In the genomic region with DNA sequence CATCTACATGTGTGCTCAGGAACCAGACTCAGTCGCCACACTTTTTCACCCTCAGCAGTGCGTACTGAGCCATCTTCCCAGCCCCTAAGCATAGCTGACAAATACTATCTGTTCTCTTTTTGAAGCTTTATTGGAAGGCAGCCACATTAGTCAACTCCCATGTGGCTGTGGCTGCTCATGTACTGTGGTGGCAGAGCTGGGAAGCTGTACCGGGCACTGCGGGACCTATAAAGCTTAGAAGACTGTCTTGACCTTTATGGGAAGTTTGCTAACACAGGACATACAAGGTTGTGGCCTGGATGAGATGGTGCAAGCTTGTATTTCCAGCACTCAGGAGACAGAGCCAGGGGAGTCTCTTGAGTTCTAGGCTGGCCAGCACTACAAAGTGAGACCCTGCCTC, we compare ENCODE assay signal across 11 mouse cellular contexts. TPM values are rescaled to one million over a fixed set of nuclear protein-coding genes. Genes with fewer than 3 reads are reported as not detected.
DNase-seq lines count a peak whose midpoint lies in the region; TF ChIP-seq lines count a peak whose summit lies in the region.
"Had no signal": no experiment of that assay in that cellular context is flagged by ENCODE, and none has a peak within 500 bp of the region (broad histone marks: within the 10 kb centered on the region; RNA-seq: fewer than 3 reads in every experiment).

No protein-coding gene starts in this region.

- peak; percentile 30 for DNase-seq in layer of hippocampus, adult 11-12 months (ENCODE audit: low spot score)
- DNase-seq in layer of hippocampus, postnatal 25 days (ENCODE audit: extremely low spot score in 1 of 2, low spot score in 1 of 2): no peak
- DNase-seq in MEL (ENCODE audit: low read depth, low spot score): no peak
- DNase-seq in adrenal gland, adult 8-10 months: peak; percentile 20
- DNase-seq in layer of hippocampus, adult 2 months (ENCODE audit: low spot score in 2 of 2): peak; percentile 26 to 35
- no peak for DNase-seq in urinary bladder, postnatal 14 days (ENCODE audit: low spot score)
- DNase-seq in left cerebral cortex, adult 18-20 months (ENCODE audit: low spot score in 2 of 2): no peak

- H3K9ac ChIP-seq in MEL (ENCODE audit: control insufficient read depth, low read depth, low read length, poor library complexity, severe bottlenecking): no peak overlapping the region
- H3K9ac ChIP-seq: heart, embryonic 15.5 days; hindbrain, embryonic 12.5 days; neural tube, embryonic 15.5 days had no signal

- no peaks in the 10 kb centered on the region for H3K79me2 ChIP-seq in MEL (ENCODE audit: control insufficient read depth, insufficient read depth, low read length, poor library complexity)

- peaks cover 0 to 3% of the 10 kb centered on the region in 2 experiments; a peak in 1 of 4 replicates for H3K36me3 ChIP-seq in MEL (ENCODE audit: control insufficient read depth in 1 of 2, insufficient read depth in 2 of 2, low read length in 2 of 2)

- H3K4me3 ChIP-seq in MEL (ENCODE audit: control insufficient read depth in 1 of 2, insufficient read depth in 1 of 2, low read depth in 2 of 2, low read length in 2 of 2): no peak overlapping the region
- no peak overlapping the region for H3K4me3 ChIP-seq in layer of hippocampus, adult 2 months
- H3K4me3 ChIP-seq: heart, embryonic 15.5 days; hindbrain, embryonic 12.5 days; neural tube, embryonic 15.5 days had no signal

- no peak for TF ChIP-seq EP300 in MEL (IDR thresholded peaks at IDR 0.05; ENCODE audit: low read depth in 1 of 2, low read length in 2 of 2)

- TF ChIP-seq POLR2A in MEL (IDR thresholded peaks at IDR 0.05; ENCODE audit: control insufficient read depth in 1 of 2, insufficient read depth in 1 of 2, low read depth in 1 of 2, low read length in 2 of 2, poor library complexity in 1 of 2): no peak

- H3K27me3 ChIP-seq in MEL (ENCODE audit: control insufficient read depth in 1 of 2, insufficient read depth in 2 of 2, low read length in 2 of 2): no peaks in the 10 kb centered on the region
- H3K27me3 ChIP-seq: heart, embryonic 15.5 days; hindbrain, embryonic 12.5 days; neural tube, embryonic 15.5 days had no signal

- no peak overlapping the region for H3K27ac ChIP-seq in MEL (ENCODE audit: control insufficient read depth, low read depth, low read length)
- peak overlapping the region; percentile 53 for H3K27ac ChIP-seq in layer of hippocampus, adult 2 months
- H3K27ac ChIP-seq: heart, embryonic 15.5 days; hindbrain, embryonic 12.5 days; neural tube, embryonic 15.5 days had no signal

- no peaks in the 10 kb centered on the region for H3K9me3 ChIP-seq in MEL (replicated peaks; ENCODE audit: insufficient read depth, low read length)
- H3K9me3 ChIP-seq: heart, embryonic 15.5 days; hindbrain, embryonic 12.5 days; neural tube, embryonic 15.5 days had no signal

- peaks cover 0 to 6% of the 10 kb centered on the region in 2 experiments; a peak in 2 of 4 replicates for H3K4me1 ChIP-seq in MEL (ENCODE audit: control insufficient read depth in 1 of 2, insufficient read depth in 2 of 2, low read length in 2 of 2)
- H3K4me1 ChIP-seq: hindbrain, embryonic 12.5 days had no signal

- TF ChIP-seq CTCF in MEL (IDR thresholded peaks at IDR 0.05 in 2 of 3, conservative IDR thresholded peaks at IDR 0.05 in 1 of 3; ENCODE audit: control insufficient read depth in 1 of 3, insufficient read depth in 1 of 3, low read depth in 2 of 3, low read length in 3 of 3, poor library complexity in 1 of 3, severe bottlenecking in 1 of 3): no peak
- no peak for TF ChIP-seq CTCF in layer of hippocampus, adult 2 months (conservative IDR thresholded peaks at IDR 0.05)

- no peak for TF ChIP-seq RAD21 in MEL (IDR thresholded peaks at IDR 0.05; ENCODE audit: low read depth, low read length)

TF ChIP-seq in MEL, 35 proteins besides CTCF, POLR2A, EP300 and RAD21:
- TF ChIP-seq RCOR1 (IDR thresholded peaks at IDR 0.05; ENCODE audit: low read depth, low read length) (no peak), MAZ (IDR thresholded peaks at IDR 0.05; ENCODE audit: low read depth, low read length) (0 out of 2 replicates have a peak, but pooled peaks have one; percentile 11)

RNA-seq across cellular contexts. Expression of gene Vps53, which starts 12.8 kb away (rescaled TPM):
- 10 to 100 TPM; 90.3 to 94.4 TPM for total RNA-seq in layer of hippocampus, postnatal 25 days (2021)
- 47.2 and 50.4 TPM in 2 replicates for total RNA-seq in MEL (2012; rRNA removed)
- 10 to 100 TPM in 1 of 2 experiments, not detected in 1; 38.4 TPM for polyA plus RNA-seq in MEL (2012; ENCODE audit: insufficient read depth in 1 of 2, insufficient read length in 2 of 2, low read depth in 1 of 2, low replicate concordance in 2 of 2, missing spikeins in 1 of 2)
- total RNA-seq in adrenal gland, adult 8-10 months (2022): 10 to 100 TPM; 53.9 to 64.1 (median 55.8) TPM
- 100 to 1,000 TPM in 1 of 2 experiments, 10 to 100 TPM in 1; 97.1 to 103 TPM for total RNA-seq in layer of hippocampus, adult 2 months (2021)
- 10 to 100 TPM; 84.5 to 85.1 TPM for total RNA-seq in left cerebral cortex, adult 18-20 months (2021)

RNA-seq across cellular contexts. Expression of gene Fam57a, which starts 12.8 kb away (rescaled TPM):
- 10 to 100 TPM; 18.6 to 22.0 TPM for total RNA-seq in layer of hippocampus, postnatal 25 days (2021)
- 6.6 and 8.5 TPM in 2 replicates for total RNA-seq in MEL (2012; rRNA removed)
- polyA plus RNA-seq in MEL (2012; ENCODE audit: insufficient read depth in 1 of 2, insufficient read length in 2 of 2, low read depth in 1 of 2, low replicate concordance in 2 of 2, missing spikeins in 1 of 2): 1 to 10 TPM in 1 of 2 experiments, not detected in 1; 8.8 TPM
- total RNA-seq in adrenal gland, adult 8-10 months (2022): 1 to 10 TPM; 4.4 to 7.7 (median 5.7) TPM
- total RNA-seq in layer of hippocampus, adult 2 months (2021): 10 to 100 TPM; 17.7 to 20.9 TPM
- total RNA-seq in left cerebral cortex, adult 18-20 months (2021): 10 to 100 TPM; 16.8 to 17.4 TPM

RNA-seq across cellular contexts. Expression of gene Dbil5, which starts 50.8 kb away (rescaled TPM):
- 1 to 10 TPM; 1.2 to 1.4 TPM for total RNA-seq in layer of hippocampus, postnatal 25 days (2021)
- total RNA-seq in MEL (2012; rRNA removed): 0.62 and 2.4 TPM in 2 replicates
- polyA plus RNA-seq in MEL (2012; ENCODE audit: insufficient read depth in 1 of 2, insufficient read length in 2 of 2, low read depth in 1 of 2, low replicate concordance in 2 of 2, missing spikeins in 1 of 2): under 1 TPM in 1 of 2 experiments, not detected in 1; 0.67 TPM
- under 1 TPM in 1 of 4 experiments, not detected in 3; 0.46 TPM for total RNA-seq in adrenal gland, adult 8-10 months (2022)
- total RNA-seq in layer of hippocampus, adult 2 months (2021): 1 to 10 TPM in 1 of 2 experiments, under 1 TPM in 1; 0.91 to 1.6 TPM
- total RNA-seq in left cerebral cortex, adult 18-20 months (2021): 1 to 10 TPM in 1 of 2 experiments, under 1 TPM in 1; 0.70 to 1.3 TPM
- total RNA-seq: gastrocnemius, postnatal 4 days had no signal

RNA-seq across cellular contexts. Expression of gene Gemin4, which starts 50.8 kb away (rescaled TPM):
- total RNA-seq in layer of hippocampus, postnatal 25 days (2021): 10 to 100 TPM in 1 of 2 experiments, 1 to 10 TPM in 1; 7.2 to 11.7 TPM
- 23.8 and 26.1 TPM in 2 replicates for total RNA-seq in MEL (2012; rRNA removed)
- polyA plus RNA-seq in MEL (2012; ENCODE audit: insufficient read depth in 1 of 2, insufficient read length in 2 of 2, low read depth in 1 of 2, low replicate concordance in 2 of 2, missing spikeins in 1 of 2): 10 to 100 TPM; 17.8 to 95.7 TPM
- 10 to 100 TPM in 3 of 4 experiments, 1 to 10 TPM in 1; 8.9 to 13.9 (median 10.9) TPM for total RNA-seq in adrenal gland, adult 8-10 months (2022)
- 1 to 10 TPM; 4.9 to 5.6 TPM for total RNA-seq in layer of hippocampus, adult 2 months (2021)
- 1 to 10 TPM; 5.6 to 7.7 TPM for total RNA-seq in left cerebral cortex, adult 18-20 months (2021)

Comparison
In these comparisons a context has a peak if more than half of its experiments do, and no peak if none do; other contexts are left out.
1. DNase-seq: peak in layer of hippocampus, adult 11-12 months (single experiment), adrenal gland, adult 8-10 months (single experiment) and layer of hippocampus, adult 2 months (2 of 2); none in layer of hippocampus, postnatal 25 days (0 of 2), MEL (single experiment), urinary bladder, postnatal 14 days (single experiment) and left cerebral cortex, adult 18-20 months (0 of 2).